Mouse (Mus musculus): ENCODE measurements around the gene Ncapg2. TPM values are rescaled to one million over a fixed set of nuclear protein-coding genes. Genes with fewer than 3 reads are reported as not detected.

Ncapg2 gene
- 0.41 and 1.1 TPM in 2 replicates for polyA plus RNA-seq (2012; rRNA removed)

- no peak for TF ChIP-seq POLR2A (IDR thresholded peaks at IDR 0.05; ENCODE audit: low read depth, low read length)
- TF ChIP-seq CTCF (IDR thresholded peaks at IDR 0.05; ENCODE audit: extremely low read depth, insufficient read length, insufficient replicate concordance, low read depth, low read length), result no peak
- WGBS, result under 1% methylated on average over 72 of the region's 72 CpGs
These were observed at the start of gene Ncapg2 for GRCm38 (mm10) chr12:116405045-116405835. TSS of gene Ncapg2 (plus strand) at chr12:116405402.

GRCm38 (mm10) chr12:116362091-116362490 is 43.1 kb upstream of the Ncapg2 start:
- TF ChIP-seq CTCF (IDR thresholded peaks at IDR 0.05; ENCODE audit: extremely low read depth, insufficient read length, insufficient replicate concordance, low read depth, low read length) (no peak), POLR2A (IDR thresholded peaks at IDR 0.05; ENCODE audit: low read depth, low read length) (no peak)
- Histone ChIP-seq H3K27ac (ENCODE audit: insufficient read depth, low read depth, low read length) (no peak overlapping the region), H3K4me3 (ENCODE audit: low read depth, low read length) (no peak overlapping the region), H3K27me3 (ENCODE audit: control insufficient read depth, insufficient read depth, low read length) (no peaks in the 10 kb centered on the region), H3K36me3 (ENCODE audit: control insufficient read depth, insufficient read depth, low read length) (peaks cover 37% of the 10 kb centered on the region), H3K4me1 (ENCODE audit: control insufficient read depth, insufficient read depth, insufficient read length, low read length) (no peaks in the 10 kb centered on the region)

More at GRCm38 (mm10) chr12:116405045-116405835, at the start of gene Ncapg2:
- Histone ChIP-seq H3K36me3 (ENCODE audit: control insufficient read depth, insufficient read depth, low read length) (no peaks in the 10 kb centered on the region; the same call in 1 of the 2 replicates), H3K27me3 (ENCODE audit: control insufficient read depth, insufficient read depth, low read length) (no peaks in the 10 kb centered on the region), H3K27ac (ENCODE audit: insufficient read depth, low read depth, low read length) (no peak within 1 kb of the TSS), H3K4me1 (ENCODE audit: control insufficient read depth, insufficient read depth, insufficient read length, low read length) (peaks cover 2% of the 10 kb centered on the region; the same call in 1 of the 2 replicates), H3K4me3 (ENCODE audit: low read depth, low read length) (peak within 1 kb of the TSS; percentile 85)

- no peak for TF ChIP-seq CTCF (IDR thresholded peaks at IDR 0.05; ENCODE audit: extremely low read depth, insufficient read length, insufficient replicate concordance, low read depth, low read length)
- TF ChIP-seq POLR2A (IDR thresholded peaks at IDR 0.05; ENCODE audit: low read depth, low read length), result no peak
These were observed 38.3 kb upstream of the Ncapg2 start for GRCm38 (mm10) chr12:116366900-116367299.

GRCm38 (mm10) chr12:116367346-116367745 is 37.9 kb upstream of the Ncapg2 start:
- no peaks in the 10 kb centered on the region for H3K4me1 ChIP-seq (ENCODE audit: control insufficient read depth, insufficient read depth, insufficient read length, low read length)
- H3K4me3 ChIP-seq (ENCODE audit: low read depth, low read length), result no peak overlapping the region
- H3K36me3 ChIP-seq (ENCODE audit: control insufficient read depth, insufficient read depth, low read length), result peaks cover 54% of the 10 kb centered on the region
- TF ChIP-seq CTCF (IDR thresholded peaks at IDR 0.05; ENCODE audit: extremely low read depth, insufficient read length, insufficient replicate concordance, low read depth, low read length) (no peak), POLR2A (IDR thresholded peaks at IDR 0.05; ENCODE audit: low read depth, low read length) (no peak)
- no peaks in the 10 kb centered on the region for H3K27me3 ChIP-seq (ENCODE audit: control insufficient read depth, insufficient read depth, low read length)
- 95% methylated on average over 2 of the region's 2 CpGs for WGBS
- no peak overlapping the region for H3K27ac ChIP-seq (ENCODE audit: insufficient read depth, low read depth, low read length)

More at GRCm38 (mm10) chr12:116366900-116367299, 38.3 kb upstream of the Ncapg2 start:
- Histone ChIP-seq H3K27ac (ENCODE audit: insufficient read depth, low read depth, low read length) (no peak overlapping the region), H3K27me3 (ENCODE audit: control insufficient read depth, insufficient read depth, low read length) (no peaks in the 10 kb centered on the region), H3K4me1 (ENCODE audit: control insufficient read depth, insufficient read depth, insufficient read length, low read length) (no peaks in the 10 kb centered on the region), H3K36me3 (ENCODE audit: control insufficient read depth, insufficient read depth, low read length) (peaks cover 53% of the 10 kb centered on the region), H3K4me3 (ENCODE audit: low read depth, low read length) (no peak overlapping the region)
- 88% methylated on average over 3 of the region's 3 CpGs for WGBS

GRCm38 (mm10) chr12:116368857-116369256 is 36.3 kb upstream of the Ncapg2 start:
- Histone ChIP-seq H3K27me3 (ENCODE audit: control insufficient read depth, insufficient read depth, low read length) (no peaks in the 10 kb centered on the region), H3K4me3 (ENCODE audit: low read depth, low read length) (no peak overlapping the region), H3K27ac (ENCODE audit: insufficient read depth, low read depth, low read length) (no peak overlapping the region), H3K36me3 (ENCODE audit: control insufficient read depth, insufficient read depth, low read length) (peaks cover 48% of the 10 kb centered on the region), H3K4me1 (ENCODE audit: control insufficient read depth, insufficient read depth, insufficient read length, low read length) (no peaks in the 10 kb centered on the region)
- no peak for TF ChIP-seq POLR2A (IDR thresholded peaks at IDR 0.05; ENCODE audit: low read depth, low read length)
- no peak for TF ChIP-seq CTCF (IDR thresholded peaks at IDR 0.05; ENCODE audit: extremely low read depth, insufficient read length, insufficient replicate concordance, low read depth, low read length)
- 43% methylated on average over 2 of the region's 2 CpGs for WGBS

- peaks cover 6% of the 10 kb centered on the region for H3K36me3 ChIP-seq (ENCODE audit: control insufficient read depth, insufficient read depth, low read length)
- no peak overlapping the region for H3K27ac ChIP-seq (ENCODE audit: insufficient read depth, low read depth, low read length)
- H3K4me3 ChIP-seq (ENCODE audit: low read depth, low read length), result no peak overlapping the region
- 78% methylated on average over 2 of the region's 2 CpGs for WGBS
- no peak for TF ChIP-seq POLR2A (IDR thresholded peaks at IDR 0.05; ENCODE audit: low read depth, low read length)
- H3K27me3 ChIP-seq (ENCODE audit: control insufficient read depth, insufficient read depth, low read length), result no peaks in the 10 kb centered on the region
- no peaks in the 10 kb centered on the region for H3K4me1 ChIP-seq (ENCODE audit: control insufficient read depth, insufficient read depth, insufficient read length, low read length)
These were observed 22.1 kb upstream of the Ncapg2 start for GRCm38 (mm10) chr12:116383101-116383500.

GRCm38 (mm10) chr12:116383995-116384394 is 21.2 kb upstream of the Ncapg2 start:
- Histone ChIP-seq H3K36me3 (ENCODE audit: control insufficient read depth, insufficient read depth, low read length) (peaks cover 5% of the 10 kb centered on the region), H3K4me1 (ENCODE audit: control insufficient read depth, insufficient read depth, insufficient read length, low read length) (no peaks in the 10 kb centered on the region), H3K27me3 (ENCODE audit: control insufficient read depth, insufficient read depth, low read length) (no peaks in the 10 kb centered on the region), H3K27ac (ENCODE audit: insufficient read depth, low read depth, low read length) (no peak overlapping the region), H3K4me3 (ENCODE audit: low read depth, low read length) (no peak overlapping the region)
- TF ChIP-seq CTCF (IDR thresholded peaks at IDR 0.05; ENCODE audit: extremely low read depth, insufficient read length, insufficient replicate concordance, low read depth, low read length) (no peak), POLR2A (IDR thresholded peaks at IDR 0.05; ENCODE audit: low read depth, low read length) (no peak)
